Mouse (Mus musculus) midbrain, embryonic 11.5 days (tissue): ENCODE results near the gene Cpm. TPM values are rescaled to one million over a fixed set of nuclear protein-coding genes. Genes with fewer than 3 reads are reported as not detected.
"Not testable (repeated sequence)": the region's sequence is repeated elsewhere in the genome, so short reads cannot be mapped to it uniquely, and the experiment has no call there.

Experiments used
- ATAC-seq: fragments of 200-750 bp; cut with Nextera tagmentation; 2 replicates; pipeline ENCODE4 v1.8.0; 2017; ENCODE audit warnings: moderate TSS enrichment, moderate library complexity; ENCODE audit not compliant: low FRiP score
- DNase-seq: peaks from one replicate; pipeline ENCODE4 v3.0.0; 2015; ENCODE audit warnings: low spot score; ENCODE audit errors: missing footprints
- H3K27ac ChIP-seq: fragments of 300-500 bp; sonication (generic); 2 replicates; pipeline ENCODE4 v1.5.1; 2014; ENCODE audit warnings: low read depth, low read length
- H3K27me3 ChIP-seq: fragments of 300-500 bp; sonication (generic); 2 replicates; pipeline ENCODE4 v1.6.1; 2014; ENCODE audit warnings: mild to moderate bottlenecking, low read length, moderate library complexity, mixed read lengths; ENCODE audit not compliant: control insufficient read depth, insufficient read depth
- H3K36me3 ChIP-seq: fragments of 300-500 bp; sonication (generic); 2 replicates; pipeline ENCODE4 v1.6.1; 2014; ENCODE audit warnings: mild to moderate bottlenecking, low read length, moderate library complexity, mixed read lengths; ENCODE audit not compliant: control insufficient read depth, insufficient read depth
- H3K4me1 ChIP-seq: fragments of 300-500 bp; sonication (generic); 2 replicates; pipeline ENCODE4 v1.6.1; 2014; ENCODE audit warnings: low read length; ENCODE audit not compliant: control insufficient read depth, insufficient read depth
- H3K4me2 ChIP-seq: fragments of 300-500 bp; sonication (generic); 2 replicates; pipeline ENCODE4 v1.6.1; 2014; ENCODE audit warnings: mild to moderate bottlenecking, moderate library complexity
- H3K4me3 ChIP-seq: fragments of 300-500 bp; sonication (generic); 2 replicates; pipeline ENCODE4 v1.5.1; 2014; ENCODE audit warnings: low read depth, low read length
- H3K9ac ChIP-seq: fragments of 300-500 bp; sonication (generic); 2 replicates; pipeline ENCODE4 v1.6.1; 2014; ENCODE audit warnings: low read length
- H3K9me3 ChIP-seq: fragments of 300-500 bp; sonication (generic); 2 replicates; pipeline ENCODE4 v1.6.1; 2016; ENCODE audit warnings: low read length; ENCODE audit not compliant: control insufficient read depth
- whole genome bisulfite sequencing: fragments of 180-500 bp; shearing (Covaris S2); extraction: QIAGEN DNeasy Blood & Tissue Kit; methylation state at CpG from one replicate; pipeline ENCODE4 v1.1.7; 2014; 5-methylcytosine and 5-hydroxymethylcytosine counted together
- polyA plus RNA-seq: library from polyadenylated mRNA; unstranded; fragments of >200 nt; fragmentation: Nextera tagmentation; extraction: Ambion mirVana; gene quantifications from 2 replicates; pipeline ENCODE4 v1.2.1, GENCODE M21; 2014

Cpm gene
- polyA plus RNA-seq, 1 experiment from 2014 or later = 6.2 TPM

GRCm38 (mm10) chr10:117729139-117729814 lies 100.0 kb downstream of the Cpm start:
- H3K4me3 ChIP-seq = no peak overlapping the region
- no peak for DNase-seq
- H3K27me3 ChIP-seq = no peaks in the 10 kb centered on the region
- no peaks in the 10 kb centered on the region for H3K4me1 ChIP-seq
- no peaks in the 10 kb centered on the region for H3K9me3 ChIP-seq
- no peak for ATAC-seq
- H3K36me3 ChIP-seq = no peaks in the 10 kb centered on the region
- H3K4me2 ChIP-seq = no peak overlapping the region
- H3K27ac ChIP-seq = no peak overlapping the region
- WGBS = 84% methylated on average over 11 of the region's 11 CpGs
- H3K9ac ChIP-seq = no peak overlapping the region

GRCm38 (mm10) chr10:117730140-117730539 lies 100.8 kb downstream of the Cpm start:
- DNase-seq = no peak
- 96% methylated on average over 7 of the region's 7 CpGs for WGBS
- H3K27me3 ChIP-seq = no peaks in the 10 kb centered on the region
- no peak overlapping the region for H3K4me3 ChIP-seq
- H3K9me3 ChIP-seq = no peaks in the 10 kb centered on the region
- no peaks in the 10 kb centered on the region for H3K4me1 ChIP-seq
- H3K27ac ChIP-seq = no peak overlapping the region
- no peak for ATAC-seq
- H3K36me3 ChIP-seq = no peaks in the 10 kb centered on the region
- no peak overlapping the region for H3K9ac ChIP-seq
- H3K4me2 ChIP-seq = no peak overlapping the region

GRCm38 (mm10) chr10:117730637-117731203 lies 101.4 kb downstream of the Cpm start:
- Histone ChIP-seq H3K9ac (no peak overlapping the region), H3K4me2 (no peak overlapping the region), H3K27me3 (no peaks in the 10 kb centered on the region), H3K9me3 (no peaks in the 10 kb centered on the region), H3K4me1 (no peaks in the 10 kb centered on the region), H3K4me3 (no peak overlapping the region), H3K36me3 (no peaks in the 10 kb centered on the region), H3K27ac (no peak overlapping the region)
- no peak for DNase-seq
- WGBS = 90% methylated on average over 12 of the region's 12 CpGs
- ATAC-seq = no peak

GRCm38 (mm10) chr10:117731244-117732101 lies 102.2 kb downstream of the Cpm start:
- 63% methylated on average over 14 of the region's 15 CpGs for whole genome bisulfite sequencing
- Histone ChIP-seq H3K4me2 (no peak overlapping the region), H3K27ac (no peak overlapping the region), H3K4me3 (no peak overlapping the region), H3K9ac (no peak overlapping the region), H3K36me3 (0 out of 2 replicates have a peak, but pooled peaks cover under 1% of the 10 kb centered on the region), H3K4me1 (no peaks in the 10 kb centered on the region), H3K9me3 (no peaks in the 10 kb centered on the region), H3K27me3 (no peaks in the 10 kb centered on the region)
- ATAC-seq = peak; percentile 42; the same call in 1 of the 2 replicates
- no peak for DNase-seq

GRCm38 (mm10) chr10:117732184-117732583 lies 102.9 kb downstream of the Cpm start:
- no peaks in the 10 kb centered on the region for H3K27me3 ChIP-seq
- 91% methylated on average over 5 of the region's 5 CpGs for WGBS
- DNase-seq (peak; percentile 17), ATAC-seq (no peak)
- H3K4me2 ChIP-seq = no peak overlapping the region
- no peaks in the 10 kb centered on the region for H3K9me3 ChIP-seq
- no peak overlapping the region for H3K4me3 ChIP-seq
- H3K9ac ChIP-seq = no peak overlapping the region
- no peak overlapping the region for H3K27ac ChIP-seq
- H3K36me3 ChIP-seq = 0 out of 2 replicates have a peak, but pooled peaks cover 2% of the 10 kb centered on the region
- H3K4me1 ChIP-seq = no peaks in the 10 kb centered on the region

- H3K4me2 ChIP-seq = no peak overlapping the region
- no peak overlapping the region for H3K4me3 ChIP-seq
- 85% methylated on average over 14 of the region's 14 CpGs for WGBS
- DNase-seq (peak; percentile 64), ATAC-seq (no peak)
- no peaks in the 10 kb centered on the region for H3K4me1 ChIP-seq
- H3K27ac ChIP-seq = no peak overlapping the region
- no peaks in the 10 kb centered on the region for H3K27me3 ChIP-seq
- H3K9me3 ChIP-seq = no peaks in the 10 kb centered on the region
- H3K36me3 ChIP-seq = 0 out of 2 replicates have a peak, but pooled peaks cover 2% of the 10 kb centered on the region
- H3K9ac ChIP-seq = no peak overlapping the region
These were observed 103.8 kb downstream of the Cpm start for GRCm38 (mm10) chr10:117732962-117733592.

GRCm38 (mm10) chr10:117733626-117734025 lies 104.3 kb downstream of the Cpm start:
- H3K4me3 ChIP-seq, H3K4me2 ChIP-seq, DNase-seq, H3K9ac ChIP-seq, H3K9me3 ChIP-seq, ATAC-seq, H3K27me3 ChIP-seq, H3K36me3 ChIP-seq, H3K27ac ChIP-seq, H3K4me1 ChIP-seq: not testable (repeated sequence)
- WGBS = 91% methylated on average over 8 of the region's 8 CpGs

- 92% methylated on average over 9 of the region's 10 CpGs for WGBS
These were observed 105.0 kb downstream of the Cpm start for GRCm38 (mm10) chr10:117734104-117734852.

More at GRCm38 (mm10) chr10:117734104-117734852, 105.0 kb downstream of the Cpm start:
- not testable (repeated sequence) for H3K36me3 ChIP-seq, H3K9ac ChIP-seq, H3K4me3 ChIP-seq, H3K27ac ChIP-seq, H3K9me3 ChIP-seq, H3K27me3 ChIP-seq, ATAC-seq, DNase-seq, H3K4me1 ChIP-seq, H3K4me2 ChIP-seq
